Mouse (Mus musculus) small intestine, adult 2 months (tissue): ENCODE data around the gene Egflam. TPM values are rescaled to one million over a fixed set of nuclear protein-coding genes. Genes with fewer than 3 reads are reported as not detected.

Experiments
- H3K27ac ChIP-seq: fragments of 200-500 bp; 2 replicates; pipeline ENCODE4 v1.5.1; 2012; ENCODE audit warnings: low read depth, low read length, control low read depth, inconsistent platforms; ENCODE audit not compliant: insufficient read depth
- H3K27me3 ChIP-seq: fragments of 200-500 bp; 2 replicates; pipeline ENCODE4 v1.6.1; 2012; ENCODE audit warnings: mild to moderate bottlenecking, moderate library complexity, low read length, inconsistent platforms; ENCODE audit not compliant: control insufficient read depth, insufficient read depth
- H3K36me3 ChIP-seq: fragments of 200-500 bp; 2 replicates; pipeline ENCODE4 v1.6.1; 2012; ENCODE audit warnings: mild to moderate bottlenecking, low read length, control low read depth, inconsistent platforms; ENCODE audit not compliant: control insufficient read depth, insufficient read depth
- H3K4me1 ChIP-seq: fragments of 200-500 bp; 2 replicates; pipeline ENCODE4 v1.6.1; 2012; ENCODE audit warnings: low read length, inconsistent platforms, mixed read lengths; ENCODE audit not compliant: control insufficient read depth, insufficient read depth, insufficient read length
- H3K4me3 ChIP-seq: fragments of 200-500 bp; 2 replicates; pipeline ENCODE4 v1.5.1; 2012; ENCODE audit warnings: low read depth, mild to moderate bottlenecking, control low read depth, inconsistent platforms, low read length, moderate library complexity
- CTCF ChIP-seq: fragments of 200-500 bp; IDR thresholded peaks from 2 replicates; pipeline ENCODE4 v1.5.1; 2012; ENCODE audit warnings: low read depth, mild to moderate bottlenecking, control low read depth, inconsistent platforms, low read length, moderate library complexity, mixed read lengths; ENCODE audit not compliant: insufficient replicate concordance, insufficient read length; ENCODE audit errors: extremely low read depth
- POLR2A ChIP-seq: fragments of 200-500 bp; IDR thresholded peaks from 2 replicates; pipeline ENCODE4 v1.6.1; 2012; ENCODE audit warnings: low read depth, mild to moderate bottlenecking, control low read depth, inconsistent platforms, low read length, moderate library complexity
- WGBS: fragments of 180-500 bp; shearing (Covaris S2); methylation state at CpG from one replicate; pipeline ENCODE4 v1.1.7; 2018; 5-methylcytosine and 5-hydroxymethylcytosine counted together
- polyA plus RNA-seq: library from polyadenylated mRNA; depleted of rRNA; stranded (reverse); fragments of >200 nt; gene quantifications from 2 replicates; pipeline ENCODE4 v1.2.3, GENCODE M21; 2012

Egflam gene
- polyA plus RNA-seq, 1 experiment = 1.3 TPM

- 81% methylated on average over 6 of the region's 6 CpGs for WGBS
- no peak overlapping the region for H3K27ac ChIP-seq
- TF ChIP-seq POLR2A (no peak), CTCF (no peak)
- no peak overlapping the region for H3K4me3 ChIP-seq
- H3K27me3 ChIP-seq = no peaks in the 10 kb centered on the region
- H3K4me1 ChIP-seq = no peaks in the 10 kb centered on the region
- H3K36me3 ChIP-seq = no peaks in the 10 kb centered on the region; the same call in 1 of the 2 replicates
These were observed 217.6 kb downstream of the Egflam start for GRCm38 (mm10) chr15:7180576-7180975.

- H3K4me1 ChIP-seq = no peaks in the 10 kb centered on the region
- TF ChIP-seq POLR2A (no peak), CTCF (no peak)
- H3K36me3 ChIP-seq = no peaks in the 10 kb centered on the region
- no peak overlapping the region for H3K4me3 ChIP-seq
- no peak overlapping the region for H3K27ac ChIP-seq
- H3K27me3 ChIP-seq = no peaks in the 10 kb centered on the region
- WGBS = 88% methylated on average over 8 of the region's 8 CpGs
These were observed 224.4 kb downstream of the Egflam start for GRCm38 (mm10) chr15:7173776-7174175.

GRCm38 (mm10) chr15:7173346-7173745 lies 224.8 kb downstream of the Egflam start:
- Histone ChIP-seq H3K4me3 (no peak overlapping the region), H3K27me3 (no peaks in the 10 kb centered on the region), H3K4me1 (no peaks in the 10 kb centered on the region), H3K27ac (no peak overlapping the region), H3K36me3 (no peaks in the 10 kb centered on the region)
- TF ChIP-seq CTCF = no peak
- TF ChIP-seq POLR2A = no peak
- WGBS = 78% methylated on average over 7 of the region's 7 CpGs

GRCm38 (mm10) chr15:7172875-7173274 lies 225.3 kb downstream of the Egflam start:
- Histone ChIP-seq H3K27ac (no peak overlapping the region), H3K36me3 (no peaks in the 10 kb centered on the region), H3K27me3 (no peaks in the 10 kb centered on the region), H3K4me3 (no peak overlapping the region), H3K4me1 (no peaks in the 10 kb centered on the region)
- 23% methylated on average over 2 of the region's 2 CpGs for whole genome bisulfite sequencing
- TF ChIP-seq POLR2A = no peak
- TF ChIP-seq CTCF = no peak

GRCm38 (mm10) chr15:7167906-7168532 lies 230.2 kb downstream of the Egflam start:
- 49% methylated on average over 11 of the region's 11 CpGs for WGBS
- Histone ChIP-seq H3K27me3 (no peaks in the 10 kb centered on the region), H3K4me1 (no peaks in the 10 kb centered on the region), H3K4me3 (no peak overlapping the region), H3K27ac (no peak overlapping the region), H3K36me3 (no peaks in the 10 kb centered on the region; the same call in 1 of the 2 replicates)
- TF ChIP-seq POLR2A = no peak

GRCm38 (mm10) chr15:7167238-7167905 lies 230.8 kb downstream of the Egflam start:
- no peak overlapping the region for H3K27ac ChIP-seq
- 76% methylated on average over 10 of the region's 10 CpGs for WGBS

GRCm38 (mm10) chr15:7166735-7167134 lies 231.5 kb downstream of the Egflam start:
- H3K4me1 ChIP-seq = no peaks in the 10 kb centered on the region
- no peak for TF ChIP-seq POLR2A
- TF ChIP-seq CTCF = no peak
- H3K36me3 ChIP-seq = no peaks in the 10 kb centered on the region; the same call in 1 of the 2 replicates
- WGBS = 79% methylated on average over 9 of the region's 9 CpGs
- H3K27ac ChIP-seq = no peak overlapping the region
- no peaks in the 10 kb centered on the region for H3K27me3 ChIP-seq
- no peak overlapping the region for H3K4me3 ChIP-seq

More at GRCm38 (mm10) chr15:7167238-7167905, 230.8 kb downstream of the Egflam start:
- Histone ChIP-seq H3K36me3 (no peaks in the 10 kb centered on the region; the same call in 1 of the 2 replicates), H3K27me3 (no peaks in the 10 kb centered on the region), H3K4me3 (no peak overlapping the region), H3K4me1 (no peaks in the 10 kb centered on the region)
- TF ChIP-seq POLR2A = no peak
- TF ChIP-seq CTCF = no peak
